In genomic region chr4:106976576-106976975, GRCm38 (mm10) we compare ENCODE assay signal across 10 mouse cellular contexts.
A peak's percentile ranks its signal among the peaks of the same experiment; 100 is the strongest.
DNase-seq lines count a peak whose midpoint lies in the region; ATAC-seq and TF ChIP-seq lines count a peak whose summit lies in the region.
"Had no signal": no experiment of that assay in that cellular context is flagged by ENCODE, and none has a peak within 500 bp of the region (broad histone marks: within the 10 kb centered on the region; RNA-seq: fewer than 3 reads in every experiment).

No protein-coding gene starts in this region.

- H3K36me3 ChIP-seq in forebrain, postnatal 0 days (ENCODE audit: insufficient read depth) = no peaks in the 10 kb centered on the region
- H3K36me3 ChIP-seq in stomach, postnatal 0 days (ENCODE audit: control insufficient read depth, insufficient read depth, low read length) = no peaks in the 10 kb centered on the region

- no peak for DNase-seq in layer of hippocampus, adult 2 months (ENCODE audit: low spot score in 2 of 2)
- no peak for DNase-seq in layer of hippocampus, adult 9-11 months
- no peak for DNase-seq in forebrain, postnatal 0 days
- DNase-seq in stomach, postnatal 0 days (ENCODE audit: low spot score) = no peak
- no peak for DNase-seq in adrenal gland, postnatal 4 days (ENCODE audit: low spot score in 2 of 2)
- no peak for DNase-seq in frontal cortex, postnatal 25 days (ENCODE audit: low spot score in 2 of 2)
- DNase-seq: cerebellum, postnatal 36 days; heart, adult 11 months; kidney, adult 18-20 months had no signal

- H3K4me2 ChIP-seq in forebrain, postnatal 0 days (ENCODE audit: low read depth) = 0 out of 2 replicates have a peak overlapping the region, but pooled peaks have one; percentile 3
- no peak overlapping the region for H3K4me2 ChIP-seq in stomach, postnatal 0 days (replicated peaks; ENCODE audit: low read depth)

- TF ChIP-seq CTCF in layer of hippocampus, adult 2 months (conservative IDR thresholded peaks at IDR 0.05) = no peak
- TF ChIP-seq CTCF in forebrain, postnatal 0 days (IDR thresholded peaks at IDR 0.05; ENCODE audit: low read depth) = no peak
- TF ChIP-seq CTCF in stomach, postnatal 0 days (IDR thresholded peaks at IDR 0.05; ENCODE audit: low read depth) = peak; percentile 15; the same call in 1 of the 2 replicates

- H3K27me3 ChIP-seq in forebrain, postnatal 0 days (ENCODE audit: insufficient read depth, low read length) = no peaks in the 10 kb centered on the region
- H3K27me3 ChIP-seq in stomach, postnatal 0 days (ENCODE audit: control insufficient read depth, insufficient read depth, low read length) = no peaks in the 10 kb centered on the region

- peaks cover 36% of the 10 kb centered on the region for H3K4me1 ChIP-seq in forebrain, postnatal 0 days (ENCODE audit: insufficient read depth)
- peaks cover 15% of the 10 kb centered on the region for H3K4me1 ChIP-seq in stomach, postnatal 0 days (replicated peaks; ENCODE audit: control insufficient read depth, insufficient read depth)

- H3K27ac ChIP-seq in layer of hippocampus, adult 2 months = peak overlapping the region; percentile 79
- peak overlapping the region; percentile 69; the same call in 1 of the 2 replicates for H3K27ac ChIP-seq in forebrain, postnatal 0 days (ENCODE audit: low read depth, low read length)
- H3K27ac ChIP-seq in stomach, postnatal 0 days (replicated peaks) = peak overlapping the region; percentile 65; the same call in 1 of the 2 replicates

- TF ChIP-seq EP300 in stomach, postnatal 0 days (optimal IDR thresholded peaks at IDR 0.05) = no peak

- no peak overlapping the region for H3K4me3 ChIP-seq in layer of hippocampus, adult 2 months
- H3K4me3 ChIP-seq in forebrain, postnatal 0 days (ENCODE audit: low read depth, low read length) = no peak overlapping the region
- H3K4me3 ChIP-seq in stomach, postnatal 0 days (ENCODE audit: low read depth, low read length) = no peak overlapping the region

- no peaks in the 10 kb centered on the region for H3K9me3 ChIP-seq in forebrain, postnatal 0 days (ENCODE audit: low read length)
- H3K9me3 ChIP-seq in stomach, postnatal 0 days (ENCODE audit: control insufficient read depth, low read length) = no peaks in the 10 kb centered on the region

- WGBS in forebrain, postnatal 0 days = 61% methylated on average over 2 of the region's 2 CpGs
- 64% methylated on average over 2 of the region's 2 CpGs for WGBS in stomach, postnatal 0 days

- ATAC-seq in forebrain, postnatal 0 days = no peak
- 0 out of 2 replicates have a peak, but pooled peaks have one; percentile 34 for ATAC-seq in megakaryocyte, adult 5-6 weeks (ENCODE audit: poor library complexity, severe bottlenecking)
- ATAC-seq in stomach, postnatal 0 days (ENCODE audit: low FRiP score, low TSS enrichment) = no peak

- H3K9ac ChIP-seq in forebrain, postnatal 0 days = no peak overlapping the region
- H3K9ac ChIP-seq in stomach, postnatal 0 days (ENCODE audit: low read length) = no peak overlapping the region
